Mouse (Mus musculus) G1E-ER4 (cell line): ENCODE measurements around the gene Dab2ip. TPM values are rescaled to one million over a fixed set of nuclear protein-coding genes. Genes with fewer than 3 reads are reported as not detected.

Experiments
- GATA1 ChIP-seq: IDR thresholded peaks from one replicate; pipeline ENCODE4 v1.8.0; 2012; ENCODE audit warnings: low read length, inconsistent platforms
- polyA plus RNA-seq: library from polyadenylated mRNA; stranded (reverse); fragments of >175 nt; gene quantifications from 2 replicates; pipeline ENCODE4 v1.2.3, GENCODE M21; 2012

Dab2ip gene
- polyA plus RNA-seq, 1 experiment: 5.4 TPM

DNA sequence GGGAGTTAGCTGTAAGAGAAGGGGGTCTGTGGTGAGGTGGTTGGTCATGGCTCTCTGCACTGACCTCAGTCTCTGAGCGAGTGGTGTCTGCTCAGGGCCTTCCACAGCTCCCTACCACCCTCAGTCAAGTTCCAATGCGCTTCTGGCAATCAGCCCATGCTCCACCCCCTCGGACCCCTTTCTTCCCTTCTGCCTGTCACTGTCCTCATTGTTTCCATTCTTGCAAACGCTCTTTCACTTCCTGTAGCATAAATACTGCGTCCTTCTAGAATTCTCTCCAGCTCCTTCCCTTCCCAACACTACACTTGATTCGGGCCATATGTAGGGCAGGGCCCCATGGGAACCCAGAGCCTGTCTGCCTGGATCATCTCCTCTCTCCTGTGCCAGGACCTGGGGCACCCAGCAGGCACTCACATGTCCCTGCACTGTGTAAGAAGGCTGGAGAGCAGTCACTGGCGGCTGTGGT is 12.9 kb upstream of the Dab2ip start:
- no peak for TF ChIP-seq GATA1

DNA sequence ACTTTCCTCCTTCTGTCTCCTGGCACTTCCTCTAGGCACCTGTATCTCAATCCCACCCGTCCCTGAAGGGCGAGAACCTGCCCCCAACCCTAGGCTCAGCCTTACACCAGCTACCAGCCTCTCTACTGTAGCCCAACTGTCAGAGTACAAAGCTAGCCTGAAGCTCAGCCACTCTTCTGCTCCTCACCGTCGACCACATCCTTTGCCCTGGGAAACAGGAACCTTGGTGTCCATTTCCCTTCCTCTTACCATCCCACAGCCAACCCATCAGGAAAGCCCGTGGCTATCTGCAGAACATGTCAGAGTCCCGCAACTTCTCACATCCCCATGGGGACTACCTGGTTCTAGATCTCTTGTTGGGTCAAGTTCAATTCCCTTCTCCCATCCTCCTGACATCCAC is 11.6 kb upstream of the Dab2ip start:
- TF ChIP-seq GATA1: no peak

DNA sequence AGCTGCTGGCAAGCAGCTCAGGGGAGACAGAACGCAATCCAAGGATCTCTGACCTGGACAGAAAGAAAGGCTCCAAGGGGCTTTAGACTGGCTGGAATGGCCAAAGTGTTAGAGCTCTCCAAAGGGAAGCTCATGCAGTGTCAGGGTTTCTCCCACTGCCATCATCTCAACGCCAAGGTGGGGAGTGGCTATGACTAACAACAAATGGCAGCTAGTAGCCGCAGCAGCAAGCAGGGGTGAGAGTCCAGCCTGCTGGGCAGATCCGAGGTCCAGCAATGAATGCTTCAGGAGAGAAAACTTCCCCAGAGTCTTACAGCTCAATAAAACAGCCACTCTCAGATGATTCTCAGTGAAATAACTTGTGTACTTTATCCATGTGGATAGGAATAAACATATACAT is 8.9 kb upstream of the Dab2ip start:
- no peak for TF ChIP-seq GATA1

DNA sequence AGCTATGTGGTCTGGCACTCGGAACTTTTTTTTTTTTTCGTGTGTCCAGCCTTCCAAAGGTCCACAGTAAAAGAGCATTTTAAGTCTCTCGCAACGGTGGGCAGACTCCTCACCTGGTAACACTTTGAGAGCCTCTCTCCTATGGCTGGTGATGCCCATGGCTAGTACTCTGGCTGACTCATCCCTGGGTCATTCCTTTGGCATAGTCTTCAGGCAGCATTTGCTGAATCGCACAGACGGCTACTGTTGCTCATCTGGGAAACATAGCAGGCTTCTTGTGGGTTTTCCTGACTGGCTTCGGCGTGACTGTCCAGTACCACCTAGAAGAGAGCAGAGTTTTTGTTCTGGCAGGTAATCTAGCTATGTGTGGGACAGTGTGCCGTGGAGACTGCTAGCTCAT is 8.0 kb upstream of the Dab2ip start:
- TF ChIP-seq GATA1: no peak

DNA sequence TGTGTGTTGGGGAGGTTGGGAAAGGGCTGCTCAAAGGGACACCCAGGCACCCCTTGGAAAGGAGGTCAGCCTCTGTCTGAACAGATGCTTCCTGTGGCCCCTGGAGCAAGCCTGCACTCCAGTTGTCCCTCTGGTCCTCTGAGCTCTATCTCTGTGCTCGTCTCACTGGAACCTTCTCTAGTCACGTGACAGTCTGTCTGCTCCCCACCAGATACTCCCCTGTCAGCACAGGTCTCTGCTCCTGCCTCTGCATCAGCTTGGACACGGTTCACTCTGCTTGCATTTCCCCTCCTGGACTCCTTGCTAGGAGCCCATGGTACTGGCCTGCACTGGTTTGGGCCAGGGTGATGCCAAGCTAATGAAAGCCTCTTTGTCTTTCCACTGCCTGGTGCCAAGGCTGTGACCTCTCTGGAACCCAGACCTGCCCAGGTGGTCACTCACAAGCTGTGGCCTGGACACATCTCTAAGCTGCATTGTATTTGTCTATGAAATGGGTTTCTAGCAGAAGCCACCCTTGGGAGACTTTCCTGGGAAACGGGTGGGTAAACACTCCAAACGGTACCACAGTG is 1.1 kb upstream of the Dab2ip start:
- no peak for TF ChIP-seq GATA1

DNA sequence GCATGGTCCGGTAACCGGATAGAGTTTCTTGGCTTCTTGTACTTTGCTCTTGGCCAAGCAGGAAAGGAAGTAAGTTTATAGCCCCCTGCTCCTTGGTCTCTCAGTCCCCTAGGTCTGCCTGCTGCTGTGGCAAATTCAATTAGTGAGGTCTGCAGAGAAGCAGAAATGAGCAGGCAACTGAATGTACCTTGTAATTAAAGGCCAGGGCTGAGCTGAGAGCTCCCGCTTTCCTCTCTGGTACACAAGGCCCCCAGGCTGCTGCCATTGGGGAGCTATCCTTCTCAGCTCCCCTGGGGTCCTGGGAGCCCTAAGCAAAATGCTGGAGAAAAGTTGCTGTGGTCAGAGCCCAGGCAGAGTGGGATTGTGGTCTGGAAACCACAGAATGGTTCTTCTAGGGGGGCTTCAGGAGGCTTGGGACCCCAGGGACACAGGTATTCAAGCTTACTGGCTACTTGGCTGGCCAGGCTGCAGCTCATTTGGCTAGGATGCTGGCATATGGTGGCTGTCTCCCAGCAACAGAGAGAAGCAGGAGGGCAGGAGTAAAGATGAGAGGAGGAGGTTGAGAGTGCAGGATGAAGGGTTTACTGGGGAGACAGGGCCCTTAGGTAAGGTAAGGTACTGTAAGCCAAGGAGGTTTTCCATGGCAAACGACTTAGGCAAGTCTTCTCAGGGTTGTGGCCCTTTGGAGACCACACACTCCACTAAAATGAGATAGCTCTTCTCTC is 922 bp downstream of the Dab2ip start:
- no peak for TF ChIP-seq GATA1

DNA sequence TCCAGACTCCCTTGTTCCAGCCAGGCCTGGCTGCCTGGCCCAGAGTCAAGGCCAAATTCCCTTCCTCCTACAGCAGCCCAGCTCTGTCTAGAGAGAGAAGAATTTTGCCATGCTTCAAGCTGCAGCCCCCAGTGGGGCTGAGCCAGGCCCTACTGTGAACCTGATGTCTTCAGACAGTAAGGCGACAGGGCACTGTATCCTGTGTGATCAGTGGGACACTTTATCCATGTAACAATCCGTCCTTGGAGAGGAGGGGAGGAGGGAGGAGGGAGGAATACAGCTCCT is 1.4 kb downstream of the Dab2ip start:
- no peak for TF ChIP-seq GATA1

DNA sequence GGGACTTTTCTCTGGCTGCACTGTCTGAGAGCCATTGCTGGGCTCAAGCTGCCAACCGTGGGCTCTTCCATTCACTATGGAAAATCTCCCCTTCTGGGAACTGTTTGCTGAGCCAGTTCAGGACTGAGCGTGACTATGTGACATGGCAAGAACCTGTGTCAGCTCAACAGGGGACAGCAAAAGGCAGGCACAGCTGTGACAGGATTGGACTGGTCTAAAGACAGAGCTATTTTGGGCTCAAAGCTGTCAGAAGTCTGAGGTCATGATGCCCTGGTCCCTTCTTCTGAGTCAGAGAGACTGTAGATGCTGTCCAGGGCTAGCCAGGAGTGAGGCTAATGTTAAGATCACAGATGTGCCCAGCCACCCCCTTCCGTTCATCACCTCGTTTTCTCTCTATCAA is 5.7 kb downstream of the Dab2ip start:
- no peak for TF ChIP-seq GATA1

DNA sequence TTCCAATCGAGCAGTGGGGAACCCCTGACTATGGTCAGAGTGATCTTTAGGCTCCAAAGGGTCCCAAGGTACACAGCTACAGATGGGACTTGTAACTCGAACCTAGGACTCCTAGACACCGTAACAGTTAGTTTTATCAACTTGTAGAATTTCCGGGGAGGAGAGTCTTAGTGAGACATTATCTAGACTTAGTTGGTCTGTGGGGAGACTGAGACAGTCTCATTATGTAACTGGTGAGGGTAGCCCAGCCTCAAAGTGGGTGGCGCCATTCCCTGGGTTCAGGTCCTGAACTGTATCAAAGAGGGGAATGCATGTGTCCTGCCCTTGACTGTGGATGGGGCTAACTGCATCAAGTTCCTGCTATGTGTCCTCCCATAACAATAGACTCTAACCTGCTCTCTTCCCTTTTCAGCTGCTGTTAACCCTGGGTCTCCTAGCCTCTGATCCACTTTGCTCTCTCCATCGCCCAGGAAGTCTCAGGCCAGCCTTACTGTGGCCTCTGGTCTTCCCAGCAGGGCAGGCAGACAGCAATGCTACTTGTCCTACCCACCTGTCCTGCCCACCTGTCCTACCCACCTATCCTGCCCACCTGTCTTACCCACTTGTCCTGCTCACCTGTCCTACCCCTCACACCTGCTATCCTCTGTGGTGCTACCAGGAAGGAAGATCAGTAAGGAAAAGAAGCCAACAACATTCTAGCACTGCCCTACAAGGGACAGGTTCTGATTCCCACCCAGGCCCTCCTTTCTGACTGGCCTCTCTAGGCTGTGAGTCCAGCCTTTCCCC is 7.2 kb downstream of the Dab2ip start:
- no peak for TF ChIP-seq GATA1

DNA sequence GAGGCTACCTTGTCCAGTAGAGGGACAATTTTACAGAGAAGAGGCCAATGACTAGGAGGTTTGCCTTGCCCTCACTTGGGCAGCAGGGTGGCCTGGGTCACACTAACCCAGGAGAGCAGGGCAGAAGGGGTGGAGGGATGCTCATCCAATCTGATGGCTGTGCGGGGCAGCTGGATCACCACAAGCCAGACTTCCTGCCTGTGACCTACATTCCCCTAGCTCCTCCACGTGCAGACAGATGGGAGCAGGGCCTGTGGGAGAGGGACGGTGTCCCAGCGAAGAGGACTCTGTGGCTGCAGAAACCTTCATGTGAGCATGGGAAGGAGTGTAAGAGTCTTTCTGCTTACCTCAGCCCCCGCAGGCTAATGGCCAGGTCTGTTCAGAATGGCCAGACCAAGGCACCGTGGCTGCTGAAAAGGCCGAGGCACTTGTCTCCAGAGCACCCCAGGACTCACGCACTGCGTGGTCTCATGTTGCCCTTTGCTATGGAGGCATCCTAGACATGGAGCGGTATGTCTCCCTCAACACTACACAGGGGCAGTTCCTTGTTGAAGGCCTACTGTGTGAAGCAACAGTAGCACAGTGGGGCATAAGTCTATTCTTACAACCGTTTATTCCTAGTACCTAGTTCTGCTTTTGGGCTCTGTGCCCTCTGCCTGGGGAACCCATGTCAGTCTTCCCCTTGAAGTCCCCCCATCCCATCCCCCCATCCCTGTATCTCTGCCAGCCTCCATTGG is 9.1 kb downstream of the Dab2ip start:
- TF ChIP-seq GATA1: no peak

DNA sequence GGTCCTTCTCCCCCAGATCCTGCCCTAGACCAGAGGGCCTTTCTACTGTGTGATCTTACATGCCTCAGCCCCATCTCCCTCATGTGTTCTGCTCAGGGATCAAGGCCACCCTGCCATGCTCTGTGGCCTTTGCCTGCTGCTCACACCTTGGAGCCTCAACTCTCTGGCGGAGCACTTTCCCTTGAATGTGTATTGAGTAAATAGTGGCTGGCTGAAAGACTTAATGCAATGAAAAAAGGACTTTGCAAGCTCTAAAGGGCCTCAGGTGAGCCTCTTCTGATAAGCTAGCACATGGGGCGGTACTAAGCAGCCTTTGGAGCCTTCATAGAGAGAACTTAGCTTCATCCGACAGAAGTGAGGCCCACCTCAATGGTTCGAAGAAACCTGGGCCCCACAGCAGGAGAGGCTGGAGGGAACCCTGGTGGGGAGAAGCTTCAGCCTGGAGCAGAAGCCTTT is 9.7 kb downstream of the Dab2ip start:
- TF ChIP-seq GATA1: no peak

DNA sequence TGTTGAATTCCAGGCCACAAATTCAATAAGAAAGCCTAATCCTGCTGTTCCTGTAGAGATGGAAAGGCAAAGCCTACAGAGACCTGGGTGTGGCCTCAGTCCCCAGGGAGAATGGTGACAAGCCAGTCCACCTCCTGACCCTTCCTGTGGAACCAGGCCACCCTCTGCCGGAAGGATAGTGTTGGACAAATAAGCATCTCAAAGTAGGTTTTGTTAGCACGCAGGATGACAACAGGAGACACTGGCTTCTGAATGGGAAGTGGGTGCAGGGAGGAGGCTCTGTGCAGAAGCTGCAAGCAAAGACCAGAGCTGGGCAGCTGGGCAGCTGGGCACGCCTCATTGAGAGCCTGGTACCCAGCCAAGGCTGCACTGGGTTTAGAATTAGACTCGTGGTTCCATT is 12.7 kb downstream of the Dab2ip start:
- TF ChIP-seq GATA1: no peak

DNA sequence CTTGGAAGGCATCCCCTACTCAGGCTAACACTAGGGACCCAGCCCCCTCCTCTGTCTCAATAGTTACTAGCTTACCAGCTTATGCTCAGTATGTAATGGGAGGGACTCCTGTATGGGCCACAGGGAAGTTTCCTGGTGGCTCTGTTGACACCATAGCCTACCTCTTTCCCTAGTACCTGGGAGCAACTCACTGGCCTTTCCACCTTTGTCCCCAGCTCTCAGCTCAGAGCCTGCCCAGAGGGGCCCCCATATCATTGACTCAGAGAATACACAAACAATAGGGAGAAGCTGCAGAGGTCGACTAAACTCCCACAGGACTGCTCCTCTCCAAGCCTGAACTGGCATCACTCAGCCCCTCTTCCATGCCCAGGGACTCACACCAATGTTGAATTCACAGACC is 16.6 kb downstream of the Dab2ip start:
- TF ChIP-seq GATA1: no peak

DNA sequence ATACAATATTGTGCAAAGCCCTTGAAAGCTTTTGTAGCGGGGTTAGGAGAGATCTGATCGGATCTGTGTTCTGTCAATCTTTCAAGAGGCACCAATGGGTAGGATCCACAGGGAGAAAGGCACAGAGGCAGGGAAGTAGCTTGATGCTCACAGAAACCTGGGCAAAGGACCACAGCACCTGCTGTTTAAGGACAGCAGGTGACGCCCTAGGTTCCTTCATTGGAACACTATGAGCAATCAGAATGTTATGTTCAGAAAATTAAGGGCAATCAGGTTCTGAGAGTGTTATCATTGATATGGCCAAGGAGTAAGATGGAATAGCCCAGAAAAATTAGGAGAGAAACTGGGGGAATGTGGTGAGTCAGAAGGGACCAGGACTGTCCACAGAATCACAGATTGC is 18.6 kb downstream of the Dab2ip start:
- no peak for TF ChIP-seq GATA1

DNA sequence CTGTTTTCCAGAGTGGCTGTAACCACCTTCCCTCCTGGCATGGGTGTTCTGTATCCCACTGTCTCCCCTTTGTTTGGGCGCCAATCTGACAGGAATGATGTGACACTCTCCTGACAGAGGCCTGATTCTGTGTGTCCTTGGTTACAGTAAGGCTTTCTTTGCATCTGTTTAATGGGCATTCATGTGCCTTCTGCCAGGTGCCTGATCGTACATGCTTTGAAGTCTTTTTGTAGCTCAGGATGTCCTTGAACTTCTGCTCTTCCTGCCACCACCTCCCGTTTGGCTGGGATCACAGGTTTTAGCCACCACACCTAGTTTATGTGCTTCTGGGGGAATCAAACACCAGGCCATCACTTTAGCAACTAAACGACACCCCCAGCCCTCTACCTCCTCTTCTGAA is 22.0 kb downstream of the Dab2ip start:
- TF ChIP-seq GATA1: no peak
